Mouse (Mus musculus): ENCODE data around the gene Igf1r. TPM values are rescaled to one million over a fixed set of nuclear protein-coding genes. Genes with fewer than 3 reads are reported as not detected.

Gene Igf1r
- total RNA-seq, 2 experiments from 2014 or later, result 52.7 to 54.3 TPM

DNA sequence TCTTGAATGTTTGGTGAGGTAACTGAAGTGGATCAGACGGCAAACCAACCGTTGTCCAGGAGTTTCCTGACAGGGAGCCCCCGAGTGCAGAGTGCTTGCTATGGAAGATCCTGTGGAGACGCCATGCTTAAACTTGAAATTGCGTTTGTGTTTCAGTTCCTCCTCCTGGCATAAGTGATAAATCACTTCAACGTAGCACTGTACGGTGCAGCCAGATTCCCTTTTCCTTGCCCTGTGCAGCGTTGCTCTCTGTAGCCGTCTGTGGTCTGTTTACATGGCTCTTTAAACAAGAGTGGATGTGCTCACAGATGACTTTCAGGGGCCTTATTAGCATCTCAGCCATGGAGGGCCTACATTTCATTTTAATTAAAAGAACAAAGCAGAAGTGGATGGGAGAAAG lies 141.2 kb downstream of the Igf1r start:
- no peak for TF ChIP-seq CTCF (IDR thresholded peaks at IDR 0.05)
- intact Hi-C loops (cut with DNase I), result no loop called here
- Histone ChIP-seq H3K27ac (no peak overlapping the region), H3K4me3 (no peak overlapping the region)
- no peak for DNase-seq (ENCODE audit: extremely low spot score in 1 of 2, low spot score in 2 of 2)

DNA sequence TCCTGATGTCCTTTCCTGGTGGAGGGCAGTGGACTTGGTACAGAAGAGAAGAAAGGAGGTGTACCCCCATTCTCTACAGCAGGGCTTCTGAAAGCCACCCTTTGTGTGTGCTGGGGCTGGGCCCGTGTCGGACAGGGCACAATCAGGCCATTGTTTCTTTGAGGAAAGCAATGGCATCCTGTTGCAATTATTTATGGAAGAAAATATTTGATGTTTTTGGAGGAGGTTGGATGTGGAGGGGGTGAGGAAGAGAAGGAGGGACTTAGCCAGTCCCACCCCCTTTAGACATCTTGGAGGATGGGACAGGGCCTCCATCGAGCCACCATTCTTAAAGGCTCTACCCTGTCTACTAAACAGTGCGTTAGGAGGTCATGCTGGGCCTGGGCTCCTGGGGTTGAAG lies 142.9 kb downstream of the Igf1r start:
- Histone ChIP-seq H3K4me3 (no peak overlapping the region), H3K27ac (peak overlapping the region; percentile 32; the same call in 1 of the 2 replicates)
- no peak for DNase-seq (ENCODE audit: extremely low spot score in 1 of 2, low spot score in 2 of 2)
- intact Hi-C loops (cut with DNase I), result no loop called here
- no peak for TF ChIP-seq CTCF (IDR thresholded peaks at IDR 0.05)

DNA sequence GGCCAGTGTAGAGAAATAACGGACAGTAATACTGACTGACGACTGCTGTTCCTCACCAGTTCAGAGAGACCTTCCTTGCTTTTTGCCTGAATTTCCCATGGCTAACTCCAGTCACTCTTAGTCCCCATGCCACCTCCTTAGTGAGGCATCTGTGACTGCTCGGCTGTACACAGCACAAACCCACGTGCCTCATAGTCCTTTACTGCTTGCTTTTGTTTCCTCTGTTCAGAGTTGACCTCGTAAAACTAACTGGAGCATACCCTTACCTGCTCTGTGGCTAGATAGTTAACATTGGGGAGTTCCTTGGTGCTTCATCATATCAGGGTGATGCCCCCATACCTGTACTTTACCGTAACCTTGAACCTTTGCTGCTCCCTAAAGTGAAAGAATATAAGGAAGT lies 143.8 kb downstream of the Igf1r start:
- TF ChIP-seq CTCF (IDR thresholded peaks at IDR 0.05), result no peak
- Histone ChIP-seq H3K4me3 (no peak overlapping the region), H3K27ac (peak overlapping the region; percentile 32; the same call in 1 of the 2 replicates)
- DNase-seq (ENCODE audit: extremely low spot score in 1 of 2, low spot score in 2 of 2), result no peak
- intact Hi-C loops (cut with DNase I), result no loop called here

DNA sequence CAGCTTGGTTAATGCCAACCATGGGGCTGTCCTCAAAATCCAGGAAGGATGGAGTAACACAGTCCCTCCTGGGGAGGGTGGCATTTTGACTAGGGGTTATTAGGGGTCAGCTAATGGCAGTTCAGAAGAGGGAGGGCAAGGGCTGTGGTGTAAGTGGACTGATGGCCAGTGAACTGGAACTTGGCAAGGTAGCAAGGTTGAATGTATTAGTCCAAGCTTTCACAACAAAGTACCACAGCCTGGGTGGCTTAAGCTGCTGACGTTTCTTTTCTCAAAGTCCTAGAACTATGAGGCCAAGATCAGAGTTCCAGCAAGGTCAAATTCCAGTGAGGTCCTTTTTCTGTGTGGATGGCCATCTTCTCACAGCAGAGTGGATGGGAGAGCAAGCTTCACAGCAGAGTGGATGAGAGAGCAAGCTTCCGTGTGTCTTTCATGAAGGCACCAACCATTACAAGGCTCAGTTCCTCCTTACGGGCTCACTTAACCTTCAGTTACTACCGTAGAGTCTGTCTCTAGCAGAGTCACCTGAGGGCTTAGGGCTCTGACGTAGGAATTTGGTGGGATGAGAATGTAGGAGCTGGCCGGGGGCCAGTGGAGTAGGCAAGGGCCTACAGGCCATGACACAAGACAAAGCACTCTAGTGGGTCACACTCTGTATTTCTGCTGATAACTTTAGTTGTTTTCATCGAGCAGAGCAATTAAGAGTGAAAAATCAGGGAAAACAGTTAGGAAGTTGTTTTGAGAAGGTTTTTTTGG lies 144.6 kb downstream of the Igf1r start:
- intact Hi-C loops (cut with DNase I), result no loop called here
- Histone ChIP-seq H3K4me3 (no peak overlapping the region), H3K27ac (peak overlapping the region; percentile 18; the same call in 1 of the 2 replicates)
- TF ChIP-seq CTCF (IDR thresholded peaks at IDR 0.05), result no peak
- DNase-seq (ENCODE audit: extremely low spot score in 1 of 2, low spot score in 2 of 2), result no peak

DNA sequence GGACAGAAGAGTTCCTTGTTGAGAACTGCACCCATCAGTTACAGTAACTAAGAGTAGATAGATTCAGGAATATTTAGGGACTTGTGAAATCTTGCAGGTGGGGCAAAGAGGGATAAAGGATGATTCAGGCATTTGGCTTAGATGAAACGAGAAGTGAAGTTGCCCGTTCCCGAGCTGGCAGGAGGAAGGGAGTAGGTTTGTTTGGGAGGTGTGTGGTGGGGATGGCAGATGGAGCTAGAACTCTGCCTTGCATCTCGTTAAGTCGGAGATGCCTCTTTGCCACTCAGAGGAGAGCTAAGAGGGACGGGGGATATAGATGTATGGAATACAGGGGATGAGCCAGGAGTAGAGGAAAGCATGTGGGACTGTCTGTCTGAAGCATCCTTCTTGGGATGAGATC lies 145.5 kb downstream of the Igf1r start:
- TF ChIP-seq CTCF (IDR thresholded peaks at IDR 0.05), result no peak
- no peak overlapping the region for H3K27ac ChIP-seq
- intact Hi-C loops (cut with DNase I), result no loop called here
- DNase-seq (ENCODE audit: extremely low spot score in 1 of 2, low spot score in 2 of 2), result peak in 1 of 2 experiments; percentile 50
- H3K4me3 ChIP-seq, result no peak overlapping the region

DNA sequence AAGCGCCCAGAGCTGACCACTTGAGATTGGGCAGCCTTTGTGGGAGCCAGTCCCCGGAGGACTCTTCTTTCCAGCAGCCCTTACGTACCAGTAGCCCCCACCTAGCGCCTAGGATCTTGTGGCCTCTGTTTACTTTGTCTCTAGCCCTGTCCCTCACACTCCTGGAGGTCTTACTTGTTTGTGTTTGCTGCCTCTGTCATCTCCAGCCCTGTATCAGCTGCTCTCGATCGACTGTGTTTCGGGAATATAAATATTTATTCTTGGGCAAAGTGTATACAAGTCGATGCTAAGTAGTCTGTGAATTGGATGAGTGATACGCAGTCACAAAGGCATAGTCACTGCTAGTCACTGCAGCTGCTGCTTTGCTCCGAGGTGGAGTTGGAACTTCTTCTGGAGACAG lies 147.8 kb downstream of the Igf1r start:
- intact Hi-C loops (cut with DNase I), result no loop called here
- Histone ChIP-seq H3K27ac (no peak overlapping the region), H3K4me3 (no peak overlapping the region)
- DNase-seq (ENCODE audit: extremely low spot score in 1 of 2, low spot score in 2 of 2), result no peak
- TF ChIP-seq CTCF (IDR thresholded peaks at IDR 0.05), result no peak

DNA sequence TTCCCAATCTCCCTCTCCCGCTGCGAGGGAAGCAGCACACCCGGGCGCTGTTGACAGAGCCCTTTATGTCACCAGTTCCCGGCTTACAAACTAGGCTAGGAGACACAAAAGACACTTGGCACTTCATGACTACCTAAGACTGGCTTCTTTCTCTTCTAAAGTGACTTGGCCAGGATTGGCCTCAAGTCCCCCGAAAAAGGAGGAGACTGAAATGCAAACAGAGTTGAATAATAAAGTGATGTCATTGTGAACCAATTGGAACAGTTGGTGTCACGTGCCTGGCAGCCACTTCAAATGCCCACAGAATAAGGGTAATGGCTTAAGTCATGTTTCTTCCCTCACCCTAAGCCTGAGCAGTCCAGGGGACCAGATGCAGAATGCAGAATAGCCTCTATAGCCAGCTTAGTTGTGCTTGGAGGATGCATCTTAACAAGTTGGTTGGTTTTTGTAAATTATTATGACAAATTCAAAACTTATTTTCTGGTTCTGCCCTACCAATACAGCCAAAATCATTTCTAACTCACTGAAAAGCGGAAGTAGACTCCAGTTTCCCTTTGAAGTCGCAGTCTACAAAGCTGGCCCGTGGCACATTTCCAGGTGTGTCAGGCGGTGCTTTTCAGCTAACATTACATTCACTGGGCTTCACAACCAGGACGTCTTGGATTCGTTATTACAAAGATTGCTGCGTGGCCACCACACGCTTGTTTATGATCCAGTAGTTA lies 150.0 kb downstream of the Igf1r start:
- no peak for DNase-seq (ENCODE audit: extremely low spot score in 1 of 2, low spot score in 2 of 2)
- peak overlapping the region; percentile 16; the same call in 1 of the 2 replicates for H3K27ac ChIP-seq
- TF ChIP-seq CTCF (IDR thresholded peaks at IDR 0.05), result no peak
- no peak overlapping the region for H3K4me3 ChIP-seq
- intact Hi-C loops (cut with DNase I), result no loop called here

DNA sequence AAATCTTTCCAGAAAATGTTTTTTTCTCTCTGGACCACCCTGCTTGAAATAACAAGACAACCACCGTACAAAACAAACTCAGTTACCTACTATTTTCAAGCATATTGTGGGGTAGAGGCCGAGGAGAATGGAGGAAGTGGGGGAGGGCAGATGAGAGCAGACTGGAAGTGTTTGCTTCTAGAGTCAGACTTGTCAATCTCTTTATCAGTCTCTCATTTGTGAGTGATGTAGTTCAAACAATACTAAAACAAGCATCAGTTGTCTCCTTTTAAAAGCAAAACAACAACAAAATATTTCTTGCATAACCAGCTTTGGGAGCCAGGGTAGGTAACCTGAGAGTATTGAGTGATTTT lies 150.5 kb downstream of the Igf1r start:
- DNase-seq (ENCODE audit: extremely low spot score in 1 of 2, low spot score in 2 of 2), result no peak
- intact Hi-C loops (cut with DNase I), result no loop called here
- Histone ChIP-seq H3K4me3 (no peak overlapping the region), H3K27ac (peak overlapping the region; percentile 16; the same call in 1 of the 2 replicates)
- TF ChIP-seq CTCF (IDR thresholded peaks at IDR 0.05), result no peak

DNA sequence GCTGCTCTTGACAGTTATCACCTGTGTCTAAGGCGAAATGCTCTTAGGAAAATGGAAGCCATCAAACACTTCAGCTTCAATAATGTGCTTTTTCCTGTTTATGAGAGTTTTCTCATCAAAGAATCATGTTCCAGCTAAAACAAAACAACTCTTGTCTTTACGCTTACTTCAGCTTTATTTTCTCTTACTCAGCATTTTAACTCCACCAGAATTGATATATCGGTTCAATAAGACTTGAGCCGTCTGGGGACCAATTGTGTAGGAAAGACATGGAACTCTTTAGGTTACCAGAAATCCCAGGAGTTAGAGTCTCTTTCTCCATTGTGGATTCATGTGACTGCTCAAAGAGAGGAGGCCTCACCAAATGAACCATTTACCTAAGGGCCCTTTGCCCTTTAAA lies 158.9 kb downstream of the Igf1r start:
- intact Hi-C loops (cut with DNase I), result no loop called here
- H3K27ac ChIP-seq, result no peak overlapping the region
- TF ChIP-seq CTCF (IDR thresholded peaks at IDR 0.05), result no peak
- DNase-seq (ENCODE audit: extremely low spot score in 1 of 2, low spot score in 2 of 2), result no peak
- no peak overlapping the region for H3K4me3 ChIP-seq

DNA sequence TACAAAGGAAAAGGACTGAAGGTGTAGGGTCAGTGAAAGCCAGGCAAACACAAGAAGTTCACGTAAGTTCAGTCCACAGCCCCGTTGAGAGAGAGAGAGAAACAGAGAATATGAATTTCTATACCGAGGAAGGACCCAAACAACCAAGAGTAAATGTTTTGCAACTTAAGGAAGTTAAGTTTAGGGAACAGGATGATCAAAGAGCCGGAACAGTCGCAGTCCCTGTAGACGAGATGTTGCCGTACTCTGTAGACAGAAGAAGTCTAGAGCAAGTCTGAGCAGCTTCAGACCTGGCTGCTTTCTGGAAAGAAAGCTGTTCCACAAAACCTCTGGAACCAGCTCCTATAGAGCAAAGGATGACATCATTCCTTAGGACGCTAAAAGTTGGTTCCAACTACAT lies 160.0 kb downstream of the Igf1r start:
- intact Hi-C loops (cut with DNase I), result no loop called here
- TF ChIP-seq CTCF (IDR thresholded peaks at IDR 0.05), result no peak
- H3K4me3 ChIP-seq, result no peak overlapping the region
- no peak for DNase-seq (ENCODE audit: extremely low spot score in 1 of 2, low spot score in 2 of 2)
- no peak overlapping the region for H3K27ac ChIP-seq

DNA sequence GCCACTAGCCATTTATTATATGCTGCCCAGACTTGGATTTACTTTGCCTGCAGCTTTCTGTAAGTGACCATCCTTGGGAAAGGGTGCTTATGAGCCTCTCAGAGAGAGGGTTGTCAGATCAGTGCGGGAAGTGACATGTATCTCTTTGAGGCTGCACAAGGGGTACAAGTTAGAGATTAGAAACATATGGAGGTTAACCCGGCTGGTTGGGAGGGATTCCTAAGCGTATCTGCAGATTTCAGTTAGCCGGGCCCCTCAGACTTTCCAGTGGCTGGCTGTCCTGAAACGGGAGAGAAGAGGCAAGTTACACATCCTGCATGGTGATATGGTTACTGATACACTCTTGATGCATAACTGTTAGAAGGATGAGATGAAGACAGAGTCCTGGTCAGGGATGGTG lies 161.7 kb downstream of the Igf1r start:
- no peak for TF ChIP-seq CTCF (IDR thresholded peaks at IDR 0.05)
- no peak for DNase-seq (ENCODE audit: extremely low spot score in 1 of 2, low spot score in 2 of 2)
- no peak overlapping the region for H3K27ac ChIP-seq
- no peak overlapping the region for H3K4me3 ChIP-seq
- intact Hi-C loops (cut with DNase I), result no loop called here

DNA sequence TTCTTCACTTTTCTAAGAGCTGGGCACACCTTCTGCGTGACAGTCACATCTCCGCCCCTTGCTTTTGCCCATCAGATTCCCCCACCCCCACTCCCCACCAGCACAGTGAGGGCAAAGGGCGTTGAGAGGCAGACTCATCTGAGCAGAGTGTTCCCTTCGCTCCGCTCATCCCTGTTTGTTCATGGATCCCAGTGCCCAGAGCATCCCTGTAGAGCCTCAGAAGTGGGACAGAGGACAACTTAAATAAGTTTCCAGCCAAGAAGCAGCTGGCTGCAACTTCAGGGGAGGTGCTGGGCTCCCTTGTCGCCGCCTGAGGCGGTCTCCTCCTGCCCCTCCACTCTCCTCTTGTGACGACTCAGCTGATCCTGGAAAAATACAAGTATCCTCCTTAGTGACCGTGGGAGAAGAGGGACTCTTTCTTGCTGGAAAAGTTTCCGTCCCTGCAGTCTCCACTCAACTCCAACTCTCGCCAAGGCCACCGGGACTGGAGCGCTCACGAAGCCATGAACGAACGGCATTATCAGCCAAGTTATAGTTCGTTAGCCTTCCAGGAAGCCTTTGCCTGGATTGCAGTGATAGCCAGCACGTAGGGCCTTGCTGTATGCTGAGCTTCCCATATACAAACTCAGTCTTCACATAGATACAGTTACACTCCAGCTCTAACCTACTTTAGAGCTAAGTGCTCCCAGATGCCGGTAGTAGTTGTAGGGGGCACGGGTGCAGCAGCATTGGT lies 162.5 kb downstream of the Igf1r start:
- intact Hi-C loops (cut with DNase I), result no loop called here
- DNase-seq (ENCODE audit: extremely low spot score in 1 of 2, low spot score in 2 of 2), result no peak
- TF ChIP-seq CTCF (IDR thresholded peaks at IDR 0.05), result no peak

More for the DNA sequence above, 162.5 kb downstream of the Igf1r start:
- Histone ChIP-seq H3K27ac (no peak overlapping the region), H3K4me3 (no peak overlapping the region)
